Mouse (Mus musculus) heart, embryonic 15.5 days (tissue): ENCODE measurements at regions not wholly inside any gene's neighbourhood (a gene's known extent, or its start where the extent isn't known, plus 50 kb on each side); places are given as distances from the start of the nearest gene placed in this dataset.

Experiments
- ATAC-seq: fragments of 200-750 bp; cut with Nextera tagmentation; replicated peaks from 2 replicates; pipeline ENCODE4 v1.8.0; 2017; ENCODE audit warnings: low read depth, moderate TSS enrichment; ENCODE audit not compliant: insufficient number of reproducible peaks, insufficient read depth, low FRiP score
- H3K27ac ChIP-seq: fragments of 300-500 bp; sonication (generic); 2 replicates; pipeline ENCODE4 v1.5.1; 2015; ENCODE audit warnings: mild to moderate bottlenecking, inconsistent platforms
- H3K27me3 ChIP-seq: fragments of 300-500 bp; sonication (generic); 2 replicates; pipeline ENCODE4 v1.6.1; 2015; ENCODE audit warnings: inconsistent platforms
- H3K36me3 ChIP-seq: fragments of 300-500 bp; sonication (generic); 2 replicates; pipeline ENCODE4 v1.6.1; 2015; ENCODE audit warnings: mild to moderate bottlenecking, inconsistent platforms
- H3K4me1 ChIP-seq: fragments of 300-500 bp; sonication (generic); replicated peaks from 2 replicates; pipeline ENCODE4 v1.6.1; 2015; ENCODE audit warnings: inconsistent platforms
- H3K4me2 ChIP-seq: fragments of 300-500 bp; sonication (generic); 2 replicates; pipeline ENCODE4 v1.6.1; 2015; ENCODE audit warnings: inconsistent platforms, mild to moderate bottlenecking, moderate library complexity
- H3K4me3 ChIP-seq: fragments of 300-500 bp; sonication (generic); 2 replicates; pipeline ENCODE4 v1.5.1; 2015; ENCODE audit warnings: mild to moderate bottlenecking, inconsistent platforms
- H3K9ac ChIP-seq: fragments of 300-500 bp; sonication (generic); 2 replicates; pipeline ENCODE4 v1.6.1; 2015; ENCODE audit warnings: mild to moderate bottlenecking, inconsistent platforms
- H3K9me3 ChIP-seq: fragments of 300-500 bp; sonication (generic); replicated peaks from 2 replicates; pipeline ENCODE4 v1.6.1; 2016; ENCODE audit warnings: inconsistent platforms
- WGBS: fragments of 180-500 bp; shearing (Covaris S2); methylation state at CpG from one replicate; pipeline ENCODE4 v1.1.7; 2015; ENCODE audit warnings: mixed read lengths; 5-methylcytosine and 5-hydroxymethylcytosine counted together

DNA sequence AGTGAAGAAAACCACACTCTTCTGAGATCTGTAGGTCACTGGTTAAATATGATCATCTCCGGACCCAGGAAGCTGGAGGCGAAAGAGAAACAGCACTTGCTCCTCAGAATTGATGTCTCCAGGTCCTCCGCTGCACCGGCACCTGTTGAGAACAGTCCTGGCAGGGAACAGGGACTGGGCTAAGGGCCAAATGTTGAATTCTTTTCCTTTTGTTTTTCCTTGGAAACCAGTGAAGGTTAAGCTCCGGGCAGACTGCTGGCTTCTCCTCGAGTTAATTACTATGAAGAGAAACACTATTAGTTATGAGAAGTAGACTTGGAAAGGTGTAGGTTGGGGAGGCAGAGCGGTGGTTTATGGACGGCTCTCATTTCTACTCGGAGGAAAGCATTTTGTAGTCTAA lies 242.7 kb downstream of the Rngtt start:
- no peak overlapping the region for H3K27ac ChIP-seq
- WGBS, result 61% methylated on average over 9 of the region's 9 CpGs
- ATAC-seq, result no peak

GRCm38 (mm10) chr4:33554606-33555005 lies 244.5 kb downstream of the Rngtt start:
- Histone ChIP-seq H3K4me2 (no peak overlapping the region), H3K27ac (no peak overlapping the region), H3K9ac (no peak overlapping the region), H3K9me3 (no peaks in the 10 kb centered on the region), H3K27me3 (peaks cover 23% of the 10 kb centered on the region), H3K36me3 (no peaks in the 10 kb centered on the region), H3K4me3 (no peak overlapping the region), H3K4me1 (no peaks in the 10 kb centered on the region)
- 33% methylated on average over 6 of the region's 6 CpGs for WGBS
- no peak for ATAC-seq

More for the DNA sequence above, 242.7 kb downstream of the Rngtt start:
- Histone ChIP-seq H3K9me3 (no peaks in the 10 kb centered on the region), H3K27me3 (peaks cover 23% of the 10 kb centered on the region), H3K9ac (no peak overlapping the region), H3K4me2 (no peak overlapping the region), H3K4me1 (no peaks in the 10 kb centered on the region), H3K4me3 (no peak overlapping the region), H3K36me3 (no peaks in the 10 kb centered on the region)

- H3K9ac ChIP-seq, result no peak overlapping the region
- H3K4me3 ChIP-seq, result no peak overlapping the region
- H3K27ac ChIP-seq, result no peak overlapping the region
- no peaks in the 10 kb centered on the region for H3K4me1 ChIP-seq
- H3K4me2 ChIP-seq, result no peak overlapping the region
- H3K27me3 ChIP-seq, result peaks cover 23% of the 10 kb centered on the region
- 19% methylated on average over 14 of the region's 14 CpGs for WGBS
- no peaks in the 10 kb centered on the region for H3K9me3 ChIP-seq
- no peak for ATAC-seq
- no peaks in the 10 kb centered on the region for H3K36me3 ChIP-seq
These were observed 245.3 kb downstream of the Rngtt start for GRCm38 (mm10) chr4:33555231-33555933.

DNA sequence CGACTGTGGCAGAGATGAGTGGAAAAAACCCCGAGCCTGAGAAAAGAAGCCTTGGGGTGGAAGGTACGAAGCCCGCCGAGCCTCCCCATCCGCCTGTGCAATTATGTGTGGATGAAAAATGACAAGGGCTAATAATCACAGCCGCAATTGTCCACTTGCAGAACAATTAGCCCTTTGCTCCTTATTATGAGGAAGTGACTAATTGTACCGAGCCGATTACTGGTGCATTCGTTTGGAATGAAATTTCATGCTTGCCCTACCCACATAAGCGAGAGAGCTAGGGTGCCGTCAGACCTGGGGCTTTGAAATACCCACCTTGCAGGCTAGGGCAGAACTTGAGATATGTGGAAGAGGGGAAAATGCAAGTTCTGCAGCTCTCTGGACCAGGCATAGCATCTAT lies 245.9 kb downstream of the Rngtt start:
- no peaks in the 10 kb centered on the region for H3K4me1 ChIP-seq
- no peak overlapping the region for H3K9ac ChIP-seq
- no peak for ATAC-seq
- no peak overlapping the region for H3K27ac ChIP-seq
- H3K36me3 ChIP-seq, result no peaks in the 10 kb centered on the region
- 69% methylated on average over 12 of the region's 12 CpGs for WGBS
- H3K9me3 ChIP-seq, result no peaks in the 10 kb centered on the region
- no peak overlapping the region for H3K4me2 ChIP-seq
- H3K4me3 ChIP-seq, result no peak overlapping the region
- peaks cover 23% of the 10 kb centered on the region for H3K27me3 ChIP-seq

DNA sequence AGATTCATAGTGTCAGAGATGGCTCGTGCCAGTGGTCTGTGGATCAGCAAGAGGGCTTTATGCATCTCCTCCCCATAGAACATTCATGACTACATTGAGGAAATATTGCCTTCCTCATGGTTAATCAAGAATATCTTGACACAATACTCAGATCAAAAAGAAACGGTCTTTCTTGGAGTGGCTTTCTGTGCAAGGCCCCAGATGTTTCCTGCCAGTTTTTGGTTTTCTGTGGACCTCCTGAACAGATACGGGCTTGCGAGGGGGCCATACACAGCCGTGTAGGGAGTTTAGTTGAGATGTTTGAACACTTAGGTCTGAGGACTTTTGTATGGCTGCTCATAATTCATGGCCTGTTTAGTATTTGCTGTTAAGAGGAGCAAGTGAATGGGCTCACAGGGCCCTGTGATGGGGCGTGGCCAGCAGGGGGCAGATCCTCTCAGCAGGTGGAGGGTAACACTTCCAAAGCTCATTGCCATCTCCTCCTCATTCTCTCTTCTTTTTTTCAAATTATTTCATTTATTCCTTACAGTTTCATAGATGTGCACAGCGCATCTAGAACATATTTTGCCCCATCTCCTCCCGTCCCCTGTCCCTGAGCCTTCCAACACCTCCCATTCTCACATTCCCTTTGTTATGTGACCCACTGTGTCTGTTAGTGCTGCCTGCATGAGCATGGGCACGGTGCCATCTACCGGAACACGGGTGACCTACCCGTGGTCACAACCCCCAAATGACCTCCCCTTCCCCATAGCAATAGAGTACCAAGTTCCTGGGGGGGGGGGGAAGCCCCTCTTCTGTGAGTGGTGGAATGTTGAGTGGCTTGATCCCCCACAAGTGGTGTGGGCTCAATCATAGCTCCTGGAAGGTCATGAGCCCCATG lies 246.8 kb downstream of the Rngtt start:
- WGBS, result 66% methylated on average over 12 of the region's 12 CpGs
- Histone ChIP-seq H3K4me1 (no peaks in the 10 kb centered on the region), H3K4me2 (no peak overlapping the region), H3K27ac (no peak overlapping the region), H3K27me3 (peaks cover 19% of the 10 kb centered on the region), H3K4me3 (no peak overlapping the region), H3K9ac (no peak overlapping the region), H3K9me3 (no peaks in the 10 kb centered on the region), H3K36me3 (no peaks in the 10 kb centered on the region)
- no peak for ATAC-seq

- 72% methylated on average over 5 of the region's 5 CpGs for WGBS
- Histone ChIP-seq H3K36me3 (no peaks in the 10 kb centered on the region), H3K9me3 (no peaks in the 10 kb centered on the region), H3K9ac (no peak overlapping the region), H3K4me1 (no peaks in the 10 kb centered on the region), H3K27ac (no peak overlapping the region), H3K4me2 (no peak overlapping the region), H3K27me3 (no peaks in the 10 kb centered on the region), H3K4me3 (no peak overlapping the region)
- no peak for ATAC-seq
These were observed 260.2 kb downstream of the Rngtt start for GRCm38 (mm10) chr4:33570274-33570673.

- Histone ChIP-seq H3K27me3 (no peaks in the 10 kb centered on the region), H3K4me3 (no peak overlapping the region), H3K27ac (no peak overlapping the region), H3K4me2 (no peak overlapping the region), H3K36me3 (no peaks in the 10 kb centered on the region), H3K9me3 (no peaks in the 10 kb centered on the region), H3K4me1 (no peaks in the 10 kb centered on the region), H3K9ac (no peak overlapping the region)
- no peak for ATAC-seq
- 52% methylated on average over 6 of the region's 6 CpGs for WGBS
These were observed 261.2 kb downstream of the Rngtt start for GRCm38 (mm10) chr4:33571351-33571750.

DNA sequence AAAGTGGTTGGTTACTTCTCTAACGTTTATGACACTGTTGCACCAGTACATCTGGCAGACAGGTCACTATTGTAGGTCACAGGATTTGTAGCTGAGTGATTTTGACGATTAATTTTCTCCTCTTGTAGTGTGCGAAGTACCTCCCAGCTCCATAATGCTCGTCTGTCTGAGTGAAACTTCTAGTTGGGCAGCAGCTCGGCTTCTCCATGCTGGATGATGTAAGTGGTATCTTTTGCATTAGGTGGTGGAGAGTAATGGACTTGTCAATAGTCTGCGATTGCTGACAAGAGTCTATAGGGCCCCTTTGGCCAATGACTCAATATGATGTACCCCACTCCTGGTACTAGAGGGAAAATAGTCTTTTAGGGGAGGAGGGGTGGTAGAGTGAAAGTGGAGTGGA lies 267.5 kb downstream of the Rngtt start:
- no peaks in the 10 kb centered on the region for H3K9me3 ChIP-seq
- no peaks in the 10 kb centered on the region; the same call in 1 of the 2 replicates for H3K4me1 ChIP-seq
- no peak overlapping the region for H3K4me3 ChIP-seq
- H3K9ac ChIP-seq, result no peak overlapping the region
- H3K36me3 ChIP-seq, result no peaks in the 10 kb centered on the region
- no peak overlapping the region for H3K4me2 ChIP-seq
- H3K27me3 ChIP-seq, result peaks cover 16% of the 10 kb centered on the region
- WGBS, result 88% methylated on average over 6 of the region's 6 CpGs
- no peak overlapping the region for H3K27ac ChIP-seq
- no peak for ATAC-seq

GRCm38 (mm10) chr4:33580491-33580890 lies 270.4 kb downstream of the Rngtt start:
- ATAC-seq, result no peak
- Histone ChIP-seq H3K9ac (no peak overlapping the region), H3K36me3 (no peaks in the 10 kb centered on the region), H3K27me3 (peaks cover 33% of the 10 kb centered on the region), H3K4me3 (no peak overlapping the region), H3K9me3 (no peaks in the 10 kb centered on the region), H3K4me2 (no peak overlapping the region), H3K27ac (no peak overlapping the region), H3K4me1 (no peaks in the 10 kb centered on the region; the same call in 1 of the 2 replicates)
- WGBS, result 37% methylated on average over 8 of the region's 8 CpGs

- 74% methylated on average over 15 of the region's 15 CpGs for WGBS
These were observed 271.1 kb downstream of the Rngtt start for GRCm38 (mm10) chr4:33581180-33581591.

DNA sequence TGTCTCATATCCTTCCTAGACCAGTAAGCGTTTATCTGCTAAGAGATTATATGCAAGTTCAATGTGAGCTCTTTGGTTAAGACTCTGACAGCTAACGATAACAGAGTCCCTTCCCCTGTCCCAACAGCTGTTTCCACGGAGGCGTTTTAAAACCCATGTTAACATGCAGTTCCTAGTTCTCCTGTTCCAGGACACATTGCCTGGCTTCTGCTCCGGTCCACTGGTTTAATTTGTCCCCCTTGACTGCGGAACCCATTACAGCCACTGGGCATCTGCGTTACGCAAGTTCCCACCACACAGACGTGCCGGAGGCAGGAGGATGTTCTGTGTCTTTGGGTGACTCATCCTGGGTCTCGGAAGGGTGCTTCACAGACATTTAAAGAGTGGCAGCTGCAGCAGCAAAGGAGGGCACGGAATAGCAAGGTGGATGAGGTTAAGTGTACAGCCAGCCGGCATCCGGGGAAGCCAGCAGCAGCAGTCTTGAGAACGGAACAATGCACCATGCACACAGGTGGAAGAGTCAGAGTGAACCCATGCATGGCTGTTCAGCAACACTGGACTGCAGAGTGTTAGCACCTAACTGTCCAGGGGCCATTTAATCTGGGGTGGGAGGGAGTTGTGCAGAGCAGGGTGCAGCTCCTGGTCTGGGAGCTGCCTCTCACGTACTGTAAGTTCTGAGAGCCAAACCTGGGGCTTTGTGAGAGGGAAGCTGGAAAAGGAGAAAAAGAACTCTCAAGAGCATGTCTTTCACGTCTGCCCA lies 271.8 kb downstream of the Rngtt start:
- 67% methylated on average over 17 of the region's 17 CpGs for WGBS
- Histone ChIP-seq H3K27ac (no peak overlapping the region), H3K9me3 (no peaks in the 10 kb centered on the region), H3K27me3 (peaks cover 37% of the 10 kb centered on the region), H3K4me2 (no peak overlapping the region), H3K9ac (no peak overlapping the region), H3K4me1 (peaks cover 8% of the 10 kb centered on the region), H3K4me3 (no peak overlapping the region), H3K36me3 (no peaks in the 10 kb centered on the region)
- no peak for ATAC-seq

More at GRCm38 (mm10) chr4:33581180-33581591, 271.1 kb downstream of the Rngtt start:
- Histone ChIP-seq H3K9ac (no peak overlapping the region), H3K4me3 (no peak overlapping the region), H3K9me3 (no peaks in the 10 kb centered on the region), H3K4me2 (no peak overlapping the region), H3K4me1 (peaks cover under 1% of the 10 kb centered on the region; the same call in 1 of the 2 replicates), H3K27ac (no peak overlapping the region), H3K36me3 (no peaks in the 10 kb centered on the region), H3K27me3 (peaks cover 37% of the 10 kb centered on the region)
- ATAC-seq, result no peak
